Mouse (Mus musculus) kidney, adult 11 months (tissue): Measurements from ENCODE around the gene Trabd.

ENCODE experiments used
- DNase-seq: peaks from one replicate; pipeline ENCODE4 v3.0.0; 2022

The Trabd gene

DNA sequence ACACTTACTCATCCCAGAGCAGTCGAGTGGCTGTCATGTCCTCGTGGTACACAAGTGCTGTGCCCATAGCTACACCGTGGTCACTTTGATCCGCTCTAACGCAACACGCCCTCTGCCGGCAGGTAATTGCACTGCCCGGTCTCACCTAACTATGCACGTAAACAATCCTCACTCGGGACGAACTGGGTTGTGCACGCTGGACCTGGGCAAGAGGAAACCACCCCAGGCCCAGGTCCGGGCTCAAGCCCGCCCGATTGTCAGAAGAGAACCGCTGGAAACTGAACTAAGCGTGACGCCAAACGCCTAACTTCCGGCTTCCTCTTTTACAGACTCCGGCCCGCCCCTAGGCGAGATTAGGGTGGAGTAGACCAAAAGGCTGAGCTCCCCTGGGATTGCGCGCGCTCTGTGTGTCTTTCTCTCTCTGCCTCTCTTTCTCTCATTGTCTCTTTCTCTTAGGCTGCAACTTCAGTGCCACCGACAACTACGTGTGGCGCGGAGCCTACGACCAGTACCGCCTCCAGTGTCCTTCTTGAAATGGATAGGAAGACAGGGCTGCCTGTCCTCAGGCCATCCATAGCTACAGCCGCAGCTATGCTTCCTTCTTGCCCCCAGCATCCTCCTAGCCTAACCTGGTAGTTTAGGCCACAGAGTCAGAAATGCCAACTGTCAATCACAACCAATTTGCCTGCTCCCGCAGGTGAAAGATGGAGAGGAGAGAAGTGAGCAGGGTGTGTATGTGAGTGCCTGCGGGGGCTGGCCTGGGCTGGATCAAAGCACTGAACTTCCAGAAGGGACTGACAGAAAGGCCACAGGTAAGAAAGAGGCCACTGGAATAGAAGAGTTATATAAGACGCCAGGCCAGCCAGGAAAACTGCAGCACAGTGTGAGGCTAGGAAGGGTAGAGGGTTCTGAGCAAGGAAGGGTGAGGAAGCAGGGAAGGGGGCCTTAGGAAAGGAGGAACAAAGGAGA, 53.7 kb downstream of the Trabd start, which contains the start of gene Hdac10:
Gene Hdac10, minus strand, starts transcription at position 319 of the 969 bp plus-strand sequence.
- DNase-seq: peak; percentile 88

DNA sequence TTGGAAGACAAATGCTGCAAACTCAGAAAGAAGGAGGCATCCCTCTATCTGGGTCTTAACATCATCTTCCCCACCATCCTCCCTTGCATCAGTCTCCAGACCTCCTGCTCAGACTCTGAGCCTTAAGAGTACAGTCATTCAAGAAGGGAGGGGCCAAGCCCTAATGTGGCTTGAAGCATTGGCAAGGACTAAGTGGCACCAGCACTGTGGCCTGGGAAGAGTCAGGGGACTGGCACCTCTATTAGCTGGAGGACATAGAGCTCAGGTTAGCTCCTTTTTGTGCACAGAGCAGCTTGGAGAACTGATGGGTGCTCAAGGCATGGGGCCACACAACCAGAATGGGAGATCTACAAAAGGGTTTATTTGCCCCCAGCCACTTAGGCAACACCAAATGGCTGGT, 55.3 kb downstream of the Trabd start:
- no peak for DNase-seq

DNA sequence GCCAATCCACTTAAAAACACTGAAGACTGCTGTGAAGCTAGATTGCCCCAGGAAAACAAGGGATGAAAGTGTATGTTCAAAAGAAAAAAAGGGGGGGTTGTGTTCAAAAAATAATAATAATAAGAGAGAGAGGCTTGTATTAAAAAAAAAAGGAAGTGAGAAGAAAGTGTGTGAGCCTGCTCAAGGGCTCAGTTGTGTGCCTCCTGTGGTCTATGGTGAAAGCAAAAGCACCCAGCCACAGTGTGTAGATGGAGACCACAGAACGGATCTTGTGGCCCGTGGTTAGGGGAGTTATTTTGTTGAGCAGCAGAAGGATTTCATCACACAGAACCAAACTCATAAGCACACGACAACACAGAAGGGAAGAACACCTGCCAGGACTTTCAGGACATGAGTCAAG, 56.4 kb downstream of the Trabd start:
- no peak for DNase-seq
